Mouse (Mus musculus): ENCODE data around the gene Rps24.

DNA sequence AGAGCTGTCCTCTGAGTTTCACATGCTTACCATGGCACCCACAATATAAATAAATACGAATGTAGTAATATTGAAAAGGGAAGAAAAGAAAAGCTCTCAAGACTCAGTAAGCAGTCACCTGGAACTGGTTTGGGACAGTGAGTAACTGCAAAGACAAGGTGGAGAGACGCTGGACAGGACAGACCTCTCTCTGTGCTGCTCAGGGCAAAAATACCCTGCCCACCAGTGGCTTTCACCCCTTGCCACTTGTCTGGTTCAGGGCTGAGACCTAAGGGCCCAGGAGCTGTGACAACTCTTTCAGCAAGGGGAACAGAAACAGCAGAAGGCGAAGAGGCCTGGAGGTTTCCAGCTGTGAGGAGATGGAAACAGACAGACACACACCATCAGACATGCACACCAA, 28.7 kb upstream of the Rps24 start:
- TF ChIP-seq ZNF384 (IDR thresholded peaks at IDR 0.05; ENCODE audit: low read depth, low read length) (no peak), CHD2 (IDR thresholded peaks at IDR 0.05; ENCODE audit: low read depth, low read length) (no peak), HCFC1 (IDR thresholded peaks at IDR 0.05; ENCODE audit: borderline replicate concordance, insufficient read depth, low read length) (no peak), ZC3H11A (IDR thresholded peaks at IDR 0.05; ENCODE audit: borderline replicate concordance, low read depth, low read length) (no peak)
